Mouse (Mus musculus) sigmoid colon, adult 10 weeks (tissue): ENCODE data around the gene Poc1a. TPM values are rescaled to one million over a fixed set of nuclear protein-coding genes. Genes with fewer than 3 reads are reported as not detected.

Source experiments
- polyA plus RNA-seq: library from polyadenylated mRNA; stranded (reverse); fragments of 350-450 nt; fragmentation: Illumina TruSeq; extraction: RNeasy Lipid Tissue Mini Kit (QIAGEN cat#74804); gene quantifications from one replicate; pipeline ENCODE4 v1.2.3, GENCODE M21; 2014; ENCODE audit warnings: low read depth, low replicate concordance

Poc1a gene
- 2.1 TPM for polyA plus RNA-seq

GRCm38 (mm10) chr9:106280808-106281544, at the start of gene Poc1a:
Poc1a (plus strand) TSS chr9:106281061.

DNA sequence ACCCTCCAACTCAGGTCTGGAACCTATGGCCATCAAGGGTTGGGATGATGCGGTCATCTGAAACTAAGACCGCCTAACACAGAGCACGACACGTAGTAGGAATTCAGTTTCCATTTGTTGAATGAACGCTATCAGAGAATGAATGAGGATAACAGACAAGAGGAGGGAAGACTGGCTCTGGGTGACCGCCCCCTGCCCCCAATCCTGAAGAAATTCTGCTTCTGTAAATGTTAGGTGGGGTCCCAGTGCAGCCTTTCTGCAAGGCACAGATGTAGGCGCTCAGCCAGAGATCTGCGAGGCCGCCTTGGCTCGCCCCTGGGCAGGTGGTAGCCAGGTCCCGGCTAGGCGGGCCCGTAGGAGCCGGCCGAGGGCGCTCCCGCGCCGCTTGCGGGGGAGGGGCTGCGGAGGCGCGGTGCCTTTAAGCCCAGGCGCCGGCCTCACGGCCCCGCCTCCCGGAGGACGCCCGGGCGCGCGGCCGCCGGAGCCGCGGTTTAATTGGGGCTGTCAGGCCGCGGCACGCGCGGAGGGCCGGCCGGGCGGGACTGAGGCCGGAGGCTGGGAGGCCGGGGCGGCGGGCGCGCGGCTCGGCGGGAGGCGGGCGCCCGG, 87.4 kb downstream of the Poc1a start, which contains the start of gene Dusp7:
Gene Dusp7 (plus strand): TSS at position 521 of the 606 bp plus-strand sequence.

Other genes starting within 250 kb of the Poc1a start
- 3.6 TPM for gene Col6a4, start 184.3 kb upstream of the Poc1a start, polyA plus RNA-seq
- 0.13 TPM for gene Glyctk, start 122.9 kb upstream of the Poc1a start, polyA plus RNA-seq
- 84.2 TPM for gene Wdr82, start 110.1 kb upstream of the Poc1a start, polyA plus RNA-seq
- gene Ppm1m, start 81.3 kb upstream of the Poc1a start, polyA plus RNA-seq = 2.3 TPM
- gene Twf2, start 78.0 kb upstream of the Poc1a start, polyA plus RNA-seq = not detected
- not detected for gene Tlr9, start 58.5 kb upstream of the Poc1a start, polyA plus RNA-seq
- gene Alas1, start 32.4 kb upstream of the Poc1a start, polyA plus RNA-seq = 41.9 TPM
- gene Dusp7, start 87.6 kb downstream of the Poc1a start, polyA plus RNA-seq = 15.3 TPM
- gene Rpl29, start 148.4 kb downstream of the Poc1a start, polyA plus RNA-seq = 46.6 TPM
- 2.6 TPM for gene Acy1, start 157.3 kb downstream of the Poc1a start, polyA plus RNA-seq
- 22.5 TPM for gene Abhd14b, start 166.4 kb downstream of the Poc1a start, polyA plus RNA-seq
- gene Abhd14a, start 166.6 kb downstream of the Poc1a start, polyA plus RNA-seq = 2.9 TPM
- gene Pcbp4, start 172.2 kb downstream of the Poc1a start, polyA plus RNA-seq = 1.1 TPM
- not detected for gene Gpr62, start 184.9 kb downstream of the Poc1a start, polyA plus RNA-seq
- not detected for gene Rrp9, start 194.9 kb downstream of the Poc1a start, polyA plus RNA-seq
- 11.2 TPM for gene Parp3, start 195.9 kb downstream of the Poc1a start, polyA plus RNA-seq
- gene Iqcf1, start 218.9 kb downstream of the Poc1a start, polyA plus RNA-seq = not detected
- gene Iqcf5, start 233.5 kb downstream of the Poc1a start, polyA plus RNA-seq = not detected